Mouse (Mus musculus): ENCODE results near the gene Thrap3. TPM values are rescaled to one million over a fixed set of nuclear protein-coding genes. Genes with fewer than 3 reads are reported as not detected.

Thrap3 gene
- polyA plus RNA-seq, 1 experiment from 2014 or later: 263 TPM

Other genes starting within 250 kb of the Thrap3 start
- 0.48 and 0.57 TPM in 2 replicates for gene Csf3r, start 178.2 kb downstream of the Thrap3 start, polyA plus RNA-seq (2014; fragmentation: Nextera tagmentation; extraction: Ambion mirVana)
- 126 TPM in 2 replicates for gene Mrps15, start 155.8 kb downstream of the Thrap3 start, polyA plus RNA-seq (2014; fragmentation: Nextera tagmentation; extraction: Ambion mirVana)
- 26.3 and 27.8 TPM in 2 replicates for gene Oscp1, start 144.2 kb downstream of the Thrap3 start, polyA plus RNA-seq (2014; fragmentation: Nextera tagmentation; extraction: Ambion mirVana)
- 43.0 and 44.4 TPM in 2 replicates for gene Lsm10, start 106.1 kb downstream of the Thrap3 start, polyA plus RNA-seq (2014; fragmentation: Nextera tagmentation; extraction: Ambion mirVana)
- 37.4 and 37.5 TPM in 2 replicates for gene Stk40, start 98.8 kb downstream of the Thrap3 start, polyA plus RNA-seq (2014; fragmentation: Nextera tagmentation; extraction: Ambion mirVana)
- gene Eva1b, start 55.0 kb downstream of the Thrap3 start, polyA plus RNA-seq (2014; fragmentation: Nextera tagmentation; extraction: Ambion mirVana): 18.6 and 19.0 TPM in 2 replicates
- gene Sh3d21, start 39.3 kb downstream of the Thrap3 start, polyA plus RNA-seq (2014; fragmentation: Nextera tagmentation; extraction: Ambion mirVana): 1.6 TPM in 2 replicates
- 80.6 and 83.5 TPM in 2 replicates for gene Map7d1, start 53.6 kb upstream of the Thrap3 start, polyA plus RNA-seq (2014; fragmentation: Nextera tagmentation; extraction: Ambion mirVana)
- gene Trappc3, start 59.6 kb upstream of the Thrap3 start, polyA plus RNA-seq (2014; fragmentation: Nextera tagmentation; extraction: Ambion mirVana): 23.3 and 25.7 TPM in 2 replicates
- gene Col8a2, start 84.0 kb upstream of the Thrap3 start, polyA plus RNA-seq (2014; fragmentation: Nextera tagmentation; extraction: Ambion mirVana): 18.0 and 20.4 TPM in 2 replicates
- gene Adprhl2, start 118.9 kb upstream of the Thrap3 start, polyA plus RNA-seq (2014; fragmentation: Nextera tagmentation; extraction: Ambion mirVana): 66.5 and 70.7 TPM in 2 replicates
- 4.9 and 6.1 TPM in 2 replicates for gene Tekt2, start 122.9 kb upstream of the Thrap3 start, polyA plus RNA-seq (2014; fragmentation: Nextera tagmentation; extraction: Ambion mirVana)
- gene Ago3, start 226.8 kb upstream of the Thrap3 start, polyA plus RNA-seq (2014; fragmentation: Nextera tagmentation; extraction: Ambion mirVana): 16.0 and 21.9 TPM in 2 replicates

Measured in forebrain, embryonic 11.5 days (tissue).